Mouse (Mus musculus) midbrain, embryonic 10.5 days (tissue): ENCODE results near the gene Mrtfb. TPM values are rescaled to one million over a fixed set of nuclear protein-coding genes. Genes with fewer than 3 reads are reported as not detected.

Experiments used
- DNase-seq: peaks from one replicate; pipeline ENCODE4 v3.0.0-alpha.2; 2017; ENCODE audit warnings: low spot score
- H3K27ac ChIP-seq: fragments of 300-500 bp; sonication (generic); replicated peaks from 2 replicates; pipeline ENCODE4 v1.5.1; 2016; ENCODE audit warnings: mild to moderate bottlenecking
- H3K27me3 ChIP-seq: fragments of 300-500 bp; sonication (generic); 2 replicates; pipeline ENCODE4 v1.6.1; 2016; ENCODE audit warnings: low read depth, mild to moderate bottlenecking; ENCODE audit not compliant: poor library complexity, severe bottlenecking
- H3K36me3 ChIP-seq: fragments of 300-500 bp; sonication (generic); 2 replicates; pipeline ENCODE4 v1.6.1; 2016; ENCODE audit warnings: mild to moderate bottlenecking, moderate library complexity
- H3K4me1 ChIP-seq: fragments of 300-500 bp; sonication (generic); 2 replicates; pipeline ENCODE4 v1.6.1; 2016
- H3K4me3 ChIP-seq: fragments of 300-500 bp; sonication (generic); 2 replicates; pipeline ENCODE4 v1.5.1; 2016; ENCODE audit warnings: mild to moderate bottlenecking, moderate library complexity
- H3K9me3 ChIP-seq: fragments of 300-500 bp; sonication (generic); replicated peaks from 2 replicates; pipeline ENCODE4 v1.6.1; 2016; ENCODE audit warnings: mild to moderate bottlenecking
- WGBS: fragments of 180-500 bp; shearing (Covaris S2); methylation state at CpG from one replicate; pipeline ENCODE4 v1.1.7; 2016; 5-methylcytosine and 5-hydroxymethylcytosine counted together
- polyA plus RNA-seq: library from polyadenylated mRNA; unstranded; fragments of >200 nt; fragmentation: Nextera tagmentation; extraction: Ambion mirVana; gene quantifications from 2 replicates; pipeline ENCODE4 v1.2.1, GENCODE M21; 2016

Mrtfb gene
- polyA plus RNA-seq, 1 experiment from 2014 or later = 14.9 TPM

DNA sequence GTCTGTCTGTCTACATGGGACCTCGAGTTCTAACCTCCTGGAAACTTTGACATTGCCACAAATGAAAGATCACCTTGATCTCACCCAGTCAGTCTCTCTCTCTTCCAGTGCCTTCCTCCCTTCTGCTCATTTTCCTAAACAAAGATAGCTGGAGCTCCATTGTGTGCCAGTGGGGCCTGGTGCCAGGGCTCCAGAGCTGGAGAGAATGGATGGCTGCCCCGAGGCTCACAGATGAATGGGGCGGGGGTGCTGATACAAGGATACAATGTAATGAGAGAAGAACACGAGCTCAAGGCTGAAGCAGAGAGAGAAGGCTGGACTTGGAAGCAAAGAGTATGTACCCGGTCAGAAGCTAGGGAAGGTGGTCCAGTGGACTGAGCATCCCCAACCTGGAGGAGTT, 189.2 kb downstream of the Mrtfb start:
- DNase-seq = no peak
- Histone ChIP-seq H3K36me3 (no peaks in the 10 kb centered on the region), H3K4me1 (peaks cover 42% of the 10 kb centered on the region), H3K27ac (no peak overlapping the region), H3K27me3 (peaks cover 65% of the 10 kb centered on the region), H3K4me3 (no peak overlapping the region), H3K9me3 (no peaks in the 10 kb centered on the region)
- 75% methylated on average over 5 of the region's 5 CpGs for WGBS

DNA sequence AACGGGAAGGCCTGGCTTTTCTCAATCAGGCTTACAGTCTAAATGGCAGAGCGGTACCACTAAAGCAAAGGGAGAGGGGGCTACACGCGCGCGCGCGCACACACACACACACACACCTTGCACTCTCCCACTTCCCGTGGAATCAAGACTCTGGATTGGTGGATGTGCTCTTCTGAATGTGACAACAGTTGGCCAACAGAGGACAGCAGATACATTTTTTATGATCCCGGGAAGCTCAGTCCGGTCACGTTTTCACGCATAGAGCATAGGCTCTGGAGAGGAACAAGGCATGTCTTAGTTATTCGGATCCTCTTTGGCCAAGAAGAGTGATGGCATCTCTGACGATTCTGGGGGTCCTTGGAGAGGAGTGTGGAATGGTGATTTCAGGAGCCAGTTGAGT, 190.2 kb downstream of the Mrtfb start:
- 23% methylated on average over 15 of the region's 15 CpGs for WGBS
- DNase-seq = no peak
- Histone ChIP-seq H3K27me3 (peaks cover 75% of the 10 kb centered on the region), H3K4me3 (peak overlapping the region; percentile 90), H3K36me3 (no peaks in the 10 kb centered on the region), H3K9me3 (no peaks in the 10 kb centered on the region), H3K27ac (no peak overlapping the region), H3K4me1 (peaks cover 51% of the 10 kb centered on the region)

DNA sequence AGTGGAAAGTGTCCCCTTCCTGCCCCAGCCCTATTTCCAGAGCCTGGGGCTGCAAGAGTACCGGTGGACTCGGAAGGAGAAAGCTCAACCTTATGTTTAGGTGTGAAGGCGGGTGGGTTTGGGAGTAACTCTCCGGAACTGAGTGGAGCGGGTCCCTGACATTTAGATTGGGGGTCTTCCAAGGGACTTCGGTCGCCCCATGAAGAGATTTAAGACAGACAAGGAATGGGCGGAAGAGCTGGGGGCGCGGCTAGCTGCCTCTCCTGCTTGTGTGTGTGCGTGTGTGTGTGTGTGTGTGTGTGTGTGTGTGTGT, 190.6 kb downstream of the Mrtfb start:
- H3K4me1 ChIP-seq = peaks cover 55% of the 10 kb centered on the region
- H3K4me3 ChIP-seq = peak overlapping the region; percentile 90
- peaks cover 80% of the 10 kb centered on the region for H3K27me3 ChIP-seq
- no peaks in the 10 kb centered on the region for H3K9me3 ChIP-seq
- 1% methylated on average over 11 of the region's 11 CpGs for WGBS
- peak overlapping the region; percentile 86 for H3K27ac ChIP-seq
- DNase-seq = no peak
- no peaks in the 10 kb centered on the region for H3K36me3 ChIP-seq

DNA sequence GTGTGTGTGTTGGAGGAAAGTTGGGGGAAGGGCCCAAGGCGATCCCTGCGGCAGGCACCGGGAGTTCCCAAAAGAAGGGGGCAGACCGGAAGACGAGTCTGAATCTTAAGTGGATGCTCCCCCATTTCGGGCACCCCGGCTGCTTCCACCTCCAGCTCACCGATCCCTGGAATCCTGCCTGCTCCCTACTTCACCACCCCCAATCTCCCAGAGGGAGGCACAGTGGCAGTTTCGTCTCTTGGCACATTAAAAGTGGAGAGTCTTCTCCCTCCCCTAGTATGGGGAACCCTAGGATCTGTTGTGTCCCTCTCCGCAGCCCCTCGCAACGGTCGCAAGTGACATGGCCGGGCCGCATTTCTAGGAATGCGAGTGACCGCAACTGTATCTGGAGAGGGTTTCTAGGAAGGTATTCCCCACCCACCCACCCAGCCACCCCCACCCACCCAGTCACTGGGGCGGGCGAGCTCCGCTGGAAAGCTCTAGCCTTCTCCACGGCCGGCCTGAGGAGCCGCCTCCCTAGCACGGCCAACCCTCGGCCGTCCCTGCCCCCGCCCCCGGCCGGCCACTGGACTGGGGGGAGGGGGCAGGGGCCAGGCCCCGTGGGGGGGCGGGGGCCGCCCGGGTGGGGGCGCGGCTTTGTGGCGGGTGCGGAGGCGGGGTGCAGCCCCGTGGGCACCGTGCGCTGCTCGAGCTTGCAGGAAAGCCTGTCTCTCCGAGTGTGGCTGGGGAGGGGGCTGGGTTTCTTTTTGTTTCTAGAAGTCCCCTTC, 191.2 kb downstream of the Mrtfb start:
- WGBS = under 1% methylated on average over 42 of the region's 43 CpGs
- Histone ChIP-seq H3K27ac (peak overlapping the region; percentile 86), H3K27me3 (peaks cover 85% of the 10 kb centered on the region)

DNA sequence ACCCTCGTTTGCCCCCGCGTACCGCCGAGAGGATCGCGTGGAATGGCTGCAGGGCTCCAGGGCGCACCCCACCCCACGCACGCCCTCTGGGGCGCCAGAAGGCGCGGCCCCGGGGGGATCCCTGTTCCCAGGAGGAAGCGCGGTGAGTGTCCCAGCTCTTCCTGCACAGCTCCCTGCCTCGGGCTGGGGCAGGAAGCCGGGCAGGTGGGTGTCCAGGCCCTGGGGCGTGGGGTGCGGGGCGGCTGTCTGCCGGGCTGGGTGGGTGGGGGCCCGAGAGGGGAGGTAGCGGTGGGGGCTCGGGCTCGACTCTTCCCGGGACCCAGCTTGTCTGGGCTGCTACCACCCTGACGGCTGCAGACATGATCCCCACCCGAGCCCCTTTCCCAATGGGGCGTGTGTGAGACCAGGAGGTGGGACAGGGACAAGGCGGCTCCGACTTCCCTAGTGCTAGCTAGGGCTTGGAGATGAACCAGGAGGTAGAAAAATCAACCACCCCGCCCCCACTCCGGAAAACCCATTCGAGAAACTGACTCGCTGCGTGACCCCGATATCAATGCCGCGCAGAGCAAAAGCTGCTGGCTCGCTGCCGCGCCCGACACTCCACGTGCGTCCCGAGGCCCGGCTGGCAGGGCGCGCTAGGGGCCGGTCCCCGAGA, 191.9 kb downstream of the Mrtfb start:
- WGBS = 0% methylated on average over 52 of the region's 52 CpGs
- Histone ChIP-seq H3K9me3 (no peaks in the 10 kb centered on the region), H3K4me3 (peak overlapping the region; percentile 90), H3K27me3 (peaks cover 92% of the 10 kb centered on the region), H3K4me1 (peaks cover 63% of the 10 kb centered on the region), H3K27ac (peak overlapping the region; percentile 86), H3K36me3 (no peaks in the 10 kb centered on the region)
- DNase-seq = peak; percentile 60

More for the DNA sequence above, 191.2 kb downstream of the Mrtfb start:
- peak overlapping the region; percentile 90 for H3K4me3 ChIP-seq
- H3K36me3 ChIP-seq = no peaks in the 10 kb centered on the region
- H3K4me1 ChIP-seq = peaks cover 58% of the 10 kb centered on the region
- peak; percentile 61 for DNase-seq
- H3K9me3 ChIP-seq = no peaks in the 10 kb centered on the region

DNA sequence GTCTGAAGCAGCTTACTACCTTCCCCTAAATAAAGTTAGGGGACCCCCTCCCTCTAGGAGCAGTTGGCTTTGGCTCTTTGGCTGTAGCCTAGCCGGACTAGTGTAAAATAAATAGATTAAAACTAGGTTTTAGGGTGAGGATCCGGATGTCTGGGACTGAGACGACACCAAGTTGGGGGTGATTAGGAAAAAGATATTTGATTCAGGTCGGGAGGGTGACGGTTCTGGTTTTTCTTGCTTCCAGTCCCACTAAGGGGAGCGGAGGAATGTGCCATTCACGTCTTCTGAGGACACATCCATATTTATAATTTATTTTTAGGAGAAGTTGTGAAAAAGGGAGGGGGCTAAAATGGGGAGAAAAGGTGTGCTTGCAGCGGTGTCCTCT, 192.4 kb downstream of the Mrtfb start:
- Histone ChIP-seq H3K9me3 (no peaks in the 10 kb centered on the region), H3K4me1 (peaks cover 68% of the 10 kb centered on the region), H3K27me3 (peaks cover 97% of the 10 kb centered on the region), H3K36me3 (no peaks in the 10 kb centered on the region), H3K4me3 (peak overlapping the region; percentile 90), H3K27ac (no peak overlapping the region)
- WGBS = 9% methylated on average over 8 of the region's 8 CpGs
- no peak for DNase-seq

DNA sequence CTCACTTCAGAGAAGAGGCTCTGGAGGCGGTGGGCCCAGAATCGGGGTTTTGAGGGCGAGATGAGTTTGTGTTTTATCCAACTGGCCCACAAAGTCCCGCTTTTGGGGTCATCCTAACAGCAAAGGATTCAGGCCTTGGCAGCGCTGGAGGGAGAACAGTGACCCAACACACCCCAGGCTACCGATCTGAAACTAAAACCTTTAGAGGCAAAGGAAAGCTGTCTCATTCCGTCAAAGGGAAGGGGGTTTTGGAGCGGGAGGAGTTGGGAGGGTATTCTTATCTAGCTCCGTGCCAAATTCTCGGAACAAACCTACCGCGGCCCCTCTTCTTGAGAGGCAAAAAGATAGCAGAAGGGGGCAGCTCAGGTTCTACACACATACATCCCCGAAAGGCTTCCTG, 193.2 kb downstream of the Mrtfb start:
- peaks cover 76% of the 10 kb centered on the region for H3K4me1 ChIP-seq
- 9% methylated on average over 13 of the region's 13 CpGs for WGBS
- H3K27ac ChIP-seq = no peak overlapping the region
- no peak for DNase-seq
- H3K36me3 ChIP-seq = no peaks in the 10 kb centered on the region
- H3K27me3 ChIP-seq = peaks cover 91% of the 10 kb centered on the region
- H3K4me3 ChIP-seq = peak overlapping the region; percentile 90
- H3K9me3 ChIP-seq = no peaks in the 10 kb centered on the region

DNA sequence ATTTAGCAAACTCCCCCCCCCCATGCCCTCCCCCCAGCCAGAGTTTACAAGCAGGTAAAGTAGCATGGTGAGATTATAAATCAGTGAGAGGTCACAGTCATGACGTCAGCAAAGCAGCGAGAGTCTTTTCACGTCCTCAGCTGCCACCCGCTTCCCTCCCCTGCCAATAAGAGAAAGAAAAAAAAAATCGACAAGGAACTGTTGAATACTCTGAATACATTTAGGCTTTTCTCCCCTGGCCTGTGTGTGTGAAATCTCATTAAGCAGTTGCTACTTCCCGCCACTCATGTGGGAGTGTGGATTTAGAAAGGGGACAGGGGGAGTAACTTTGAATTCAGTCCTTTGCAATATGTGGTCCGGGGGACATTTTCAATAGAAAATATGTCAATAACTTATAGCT, 194.6 kb downstream of the Mrtfb start:
- no peak for DNase-seq
- Histone ChIP-seq H3K9me3 (no peaks in the 10 kb centered on the region), H3K4me3 (no peak overlapping the region), H3K36me3 (no peaks in the 10 kb centered on the region), H3K27me3 (peaks cover 86% of the 10 kb centered on the region), H3K27ac (no peak overlapping the region), H3K4me1 (peaks cover 84% of the 10 kb centered on the region)
- 27% methylated on average over 7 of the region's 7 CpGs for WGBS

DNA sequence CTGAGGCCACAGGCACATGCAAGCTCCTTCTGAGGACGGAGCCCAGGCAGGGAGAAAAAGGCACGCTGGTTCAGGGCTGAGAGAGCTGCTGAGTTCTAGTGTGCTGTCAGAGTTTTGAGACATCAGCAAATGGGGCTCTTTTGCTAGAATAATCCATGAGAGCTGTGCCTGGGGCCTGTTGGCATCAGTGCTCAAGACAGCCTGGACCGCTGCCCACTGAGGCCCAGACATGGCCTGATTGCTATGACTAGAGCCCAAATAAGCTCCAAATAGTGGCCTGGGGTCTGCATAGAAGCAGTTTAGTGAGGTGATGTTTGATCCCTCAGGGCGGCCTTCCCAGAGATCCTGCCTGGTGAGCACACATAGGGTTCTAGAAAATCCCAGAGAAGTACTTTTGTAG, 195.7 kb downstream of the Mrtfb start:
- Histone ChIP-seq H3K27ac (peak overlapping the region; percentile 23; the same call in 1 of the 2 replicates), H3K36me3 (no peaks in the 10 kb centered on the region), H3K4me1 (peaks cover 77% of the 10 kb centered on the region), H3K9me3 (no peaks in the 10 kb centered on the region), H3K4me3 (no peak overlapping the region), H3K27me3 (peaks cover 74% of the 10 kb centered on the region)
- WGBS = 82% methylated on average over 4 of the region's 4 CpGs
- no peak for DNase-seq

DNA sequence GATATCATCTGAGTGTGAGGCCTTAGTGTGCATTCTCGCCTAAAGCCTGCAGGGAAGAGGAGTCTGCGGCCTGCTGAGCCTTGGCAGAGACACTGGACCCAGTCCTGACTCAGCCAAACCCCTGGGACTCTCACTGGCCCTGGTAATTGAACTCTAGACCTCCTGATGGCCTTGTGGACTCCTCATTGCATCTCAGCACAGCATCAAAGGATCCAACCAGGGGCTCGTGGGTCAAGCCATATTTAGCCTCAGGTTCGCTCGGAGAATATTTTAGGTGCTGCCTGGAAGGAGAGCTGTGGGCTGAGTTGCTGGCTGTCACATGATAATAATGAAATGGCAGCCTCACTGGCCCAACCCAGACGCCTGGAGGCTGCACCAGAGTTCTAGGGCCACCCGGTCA, 196.4 kb downstream of the Mrtfb start:
- 85% methylated on average over 7 of the region's 7 CpGs for WGBS

DNA sequence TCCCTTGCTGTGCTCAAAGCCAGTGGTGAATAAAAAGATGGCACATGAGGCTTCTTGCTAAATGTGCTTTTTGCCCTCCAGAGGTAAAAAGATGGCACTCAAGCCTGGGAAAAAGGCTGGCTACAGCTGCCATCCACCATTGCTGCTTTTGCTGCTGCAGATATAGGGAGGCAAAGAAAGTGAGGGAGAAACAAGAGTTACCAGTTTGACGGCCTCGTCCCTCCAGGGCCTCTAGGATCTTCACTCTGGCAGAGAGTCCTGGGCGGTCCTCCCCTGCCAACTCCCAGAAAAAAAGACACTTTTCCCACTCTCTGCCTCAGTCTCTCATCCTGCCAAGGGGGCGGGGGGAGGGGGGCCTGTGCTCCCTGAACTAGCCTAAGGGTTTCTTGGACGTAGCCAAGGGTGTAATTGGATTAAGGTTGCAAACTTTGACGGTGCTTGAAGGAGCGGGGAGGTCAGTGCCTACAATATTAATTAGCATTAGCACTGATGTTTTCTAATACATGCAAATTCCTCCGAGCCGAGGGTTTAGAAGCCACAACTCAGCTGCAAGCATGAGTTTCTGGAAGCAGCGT, 197.8 kb downstream of the Mrtfb start:
- Histone ChIP-seq H3K36me3 (no peaks in the 10 kb centered on the region), H3K4me1 (peaks cover 55% of the 10 kb centered on the region), H3K9me3 (no peaks in the 10 kb centered on the region), H3K4me3 (no peak overlapping the region), H3K27ac (0 out of 2 replicates have a peak overlapping the region, but pooled peaks have one; percentile 38), H3K27me3 (peaks cover 53% of the 10 kb centered on the region)
- no peak for DNase-seq
- WGBS = 11% methylated on average over 10 of the region's 10 CpGs

More for the DNA sequence above, 196.4 kb downstream of the Mrtfb start:
- peaks cover 70% of the 10 kb centered on the region for H3K4me1 ChIP-seq
- no peak overlapping the region for H3K4me3 ChIP-seq
- DNase-seq = no peak
- peaks cover 68% of the 10 kb centered on the region for H3K27me3 ChIP-seq
- H3K27ac ChIP-seq = 0 out of 2 replicates have a peak overlapping the region, but pooled peaks have one; percentile 23
- H3K36me3 ChIP-seq = no peaks in the 10 kb centered on the region
- no peaks in the 10 kb centered on the region for H3K9me3 ChIP-seq

DNA sequence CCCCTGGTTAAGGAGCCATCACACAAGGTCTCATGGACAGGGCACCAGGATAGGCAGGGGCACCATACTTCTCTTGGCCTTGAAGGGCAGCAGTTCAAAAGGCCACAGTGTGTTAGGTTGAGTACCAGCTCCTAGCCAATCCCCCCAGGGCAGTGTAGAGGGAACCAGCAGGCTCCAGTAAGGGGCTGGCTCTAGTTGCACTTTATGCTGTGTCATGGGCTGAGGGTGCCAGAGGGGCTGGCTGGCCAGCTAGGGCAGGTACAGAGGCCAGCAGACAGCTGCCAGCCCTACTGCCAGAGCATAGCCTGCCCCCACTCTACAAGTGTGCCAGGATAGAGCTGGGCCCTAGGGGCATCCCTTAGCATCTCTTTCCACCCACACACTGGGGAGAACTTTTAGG, 199.3 kb downstream of the Mrtfb start:
- DNase-seq = no peak
- no peak overlapping the region for H3K4me3 ChIP-seq
- no peaks in the 10 kb centered on the region for H3K36me3 ChIP-seq
- peaks cover 41% of the 10 kb centered on the region for H3K4me1 ChIP-seq
- no peak overlapping the region for H3K27ac ChIP-seq
- peaks cover 39% of the 10 kb centered on the region for H3K27me3 ChIP-seq
- H3K9me3 ChIP-seq = no peaks in the 10 kb centered on the region

DNA sequence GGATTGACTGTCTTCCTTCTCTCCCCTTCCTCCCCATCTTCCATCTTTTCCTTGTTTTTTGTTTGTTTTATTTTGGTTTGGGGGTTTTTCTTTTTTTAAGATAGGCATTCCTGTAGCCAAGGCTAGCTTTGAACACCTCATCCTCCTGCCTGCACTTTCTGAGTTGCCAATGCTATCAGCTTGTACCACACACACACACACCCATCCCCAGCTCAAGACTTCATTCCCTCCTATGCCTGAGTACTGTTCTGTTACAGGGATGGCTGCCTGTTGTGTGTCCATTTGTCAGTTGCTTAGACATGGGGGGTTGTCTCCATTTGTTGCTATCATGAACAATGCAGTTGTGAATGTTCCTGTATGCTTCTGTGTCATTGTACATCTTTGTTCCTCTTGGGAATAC, 202.3 kb downstream of the Mrtfb start:
- Histone ChIP-seq H3K4me1 (peaks cover 21% of the 10 kb centered on the region), H3K27ac (no peak overlapping the region), H3K36me3 (no peaks in the 10 kb centered on the region), H3K27me3 (peaks cover 9% of the 10 kb centered on the region; the same call in 1 of the 2 replicates), H3K9me3 (no peaks in the 10 kb centered on the region), H3K4me3 (no peak overlapping the region)
- DNase-seq = no peak
